Mouse (Mus musculus) CH12.LX (cell line): ENCODE results near the gene Pigk.

Experiments used
- MYC ChIP-seq: IDR thresholded peaks from 2 replicates; pipeline ENCODE4 v1.6.1; 2011; ENCODE audit warnings: low read depth, mild to moderate bottlenecking, improper control_type of control experiment, low read length
- POLR2A ChIP-seq: IDR thresholded peaks from 2 replicates; pipeline ENCODE4 v1.6.1; 2011; ENCODE audit warnings: low read depth, mild to moderate bottlenecking, improper control_type of control experiment, low read length

- TF ChIP-seq MYC = no peak
- TF ChIP-seq POLR2A = no peak
These were observed 21.8 kb downstream of the Pigk start for GRCm38 (mm10) chr3:152735601-152736250.
